Mouse (Mus musculus): ENCODE results near the gene Ubqln4.

Ubqln4 gene

GRCm38 (mm10) chr3:88553525-88553879, at the start of gene Ubqln4:
TSS of gene Ubqln4 (plus strand) at chr3:88553758.
- DNase-seq = peak; percentile 94

GRCm38 (mm10) chr3:88503881-88504746, 49.4 kb upstream of the Ubqln4 start:
- no peak for DNase-seq

GRCm38 (mm10) chr3:88505081-88505480, 48.5 kb upstream of the Ubqln4 start:
- DNase-seq = no peak

GRCm38 (mm10) chr3:88505765-88506164, 47.8 kb upstream of the Ubqln4 start:
- no peak for DNase-seq

- DNase-seq = no peak
Observed at GRCm38 (mm10) chr3:88509250-88509649, 44.3 kb upstream of the Ubqln4 start.

GRCm38 (mm10) chr3:88509692-88510420, 43.7 kb upstream of the Ubqln4 start, which contains the start of gene Lmna:
TSS of gene Lmna (minus strand) at chr3:88509956.
- DNase-seq = peak; percentile 94

- no peak for DNase-seq
Observed at GRCm38 (mm10) chr3:88510421-88511289, 42.9 kb upstream of the Ubqln4 start.

GRCm38 (mm10) chr3:88511559-88511958, 42.0 kb upstream of the Ubqln4 start:
- DNase-seq = no peak

GRCm38 (mm10) chr3:88512141-88512895, 41.2 kb upstream of the Ubqln4 start:
- no peak for DNase-seq

GRCm38 (mm10) chr3:88512896-88513545, 40.5 kb upstream of the Ubqln4 start:
- no peak for DNase-seq

GRCm38 (mm10) chr3:88513546-88514115, 39.9 kb upstream of the Ubqln4 start:
- no peak for DNase-seq

- no peak for DNase-seq
Observed at GRCm38 (mm10) chr3:88514231-88515094, 39.1 kb upstream of the Ubqln4 start.

- DNase-seq = no peak
Observed at GRCm38 (mm10) chr3:88515095-88515386, 38.5 kb upstream of the Ubqln4 start.

- no peak for DNase-seq
Observed at GRCm38 (mm10) chr3:88516407-88516806, 37.2 kb upstream of the Ubqln4 start.

GRCm38 (mm10) chr3:88518411-88518810, 35.1 kb upstream of the Ubqln4 start:
- DNase-seq = no peak

- no peak for DNase-seq
Observed at GRCm38 (mm10) chr3:88520078-88520477, 33.5 kb upstream of the Ubqln4 start.

- no peak for DNase-seq
Observed at GRCm38 (mm10) chr3:88521156-88521555, 32.4 kb upstream of the Ubqln4 start.

- peak; percentile 82 for DNase-seq
Observed at GRCm38 (mm10) chr3:88521803-88522331, 31.7 kb upstream of the Ubqln4 start.

- DNase-seq = no peak
Observed at GRCm38 (mm10) chr3:88523027-88523426, 30.5 kb upstream of the Ubqln4 start.

- no peak for DNase-seq
Observed at GRCm38 (mm10) chr3:88525021-88525420, 28.5 kb upstream of the Ubqln4 start.
